Mouse (Mus musculus) embryo, embryonic 11.5 days (tissue): ENCODE results near the gene Paqr7.

Experiments
- DNase-seq: peaks from one replicate; pipeline ENCODE4 v3.0.0-alpha.2; 2012; ENCODE audit warnings: low read depth, low spot score

The Paqr7 gene

DNA sequence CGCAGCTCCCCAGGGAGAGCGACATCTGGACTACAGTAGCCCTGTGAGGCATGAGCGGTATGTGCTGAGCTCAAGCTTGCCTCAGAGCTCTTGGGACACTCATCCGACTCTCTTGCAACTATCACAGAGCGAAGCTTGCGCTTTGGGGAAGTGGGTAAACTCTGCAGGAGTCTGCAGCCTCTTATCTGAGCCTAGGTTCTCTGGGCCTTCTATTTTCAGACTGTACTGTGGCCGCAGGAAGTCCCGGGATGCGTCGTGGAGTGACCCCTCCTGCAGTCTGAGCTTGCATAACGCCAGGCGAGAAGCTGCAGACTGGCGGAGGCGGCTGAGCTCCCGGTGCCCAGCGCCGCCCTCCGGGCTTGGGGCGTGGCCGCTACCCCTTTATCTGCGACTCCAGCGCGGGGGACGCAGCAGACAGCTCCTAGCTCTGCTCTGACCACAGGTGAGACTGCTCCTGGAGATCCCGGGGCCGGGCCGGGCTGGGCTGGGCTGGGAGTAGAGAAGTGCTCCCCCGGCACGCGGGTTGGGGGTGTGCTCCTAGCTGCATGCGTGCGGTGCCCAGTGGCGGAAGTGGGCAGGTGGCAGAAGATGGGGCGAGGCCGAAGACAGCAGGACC is at the start of gene Paqr7:
Paqr7 (plus strand) TSS at position 103 of the 616 bp plus-strand sequence.
- no peak for DNase-seq

DNA sequence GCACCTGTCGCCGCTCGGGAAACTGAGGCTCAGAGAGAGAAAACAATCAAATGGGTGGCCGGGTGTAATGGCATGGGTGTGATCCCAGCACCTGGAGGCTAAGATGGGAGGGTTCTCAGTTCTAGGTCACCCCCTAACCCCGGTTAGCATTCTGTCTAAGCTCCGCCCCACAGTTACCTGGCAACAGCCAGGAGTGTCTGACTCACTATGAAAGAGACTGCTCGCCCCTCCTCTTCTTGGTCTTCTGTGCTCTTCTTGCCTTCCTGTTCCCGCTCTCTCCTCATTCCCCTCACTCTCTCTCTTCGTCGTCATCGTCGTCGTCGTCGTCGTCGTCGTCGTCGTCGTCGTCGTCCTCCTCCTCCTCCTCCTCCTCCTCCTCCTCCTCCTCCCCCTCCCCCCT is 48.5 kb upstream of the Paqr7 start:
- no peak for DNase-seq

DNA sequence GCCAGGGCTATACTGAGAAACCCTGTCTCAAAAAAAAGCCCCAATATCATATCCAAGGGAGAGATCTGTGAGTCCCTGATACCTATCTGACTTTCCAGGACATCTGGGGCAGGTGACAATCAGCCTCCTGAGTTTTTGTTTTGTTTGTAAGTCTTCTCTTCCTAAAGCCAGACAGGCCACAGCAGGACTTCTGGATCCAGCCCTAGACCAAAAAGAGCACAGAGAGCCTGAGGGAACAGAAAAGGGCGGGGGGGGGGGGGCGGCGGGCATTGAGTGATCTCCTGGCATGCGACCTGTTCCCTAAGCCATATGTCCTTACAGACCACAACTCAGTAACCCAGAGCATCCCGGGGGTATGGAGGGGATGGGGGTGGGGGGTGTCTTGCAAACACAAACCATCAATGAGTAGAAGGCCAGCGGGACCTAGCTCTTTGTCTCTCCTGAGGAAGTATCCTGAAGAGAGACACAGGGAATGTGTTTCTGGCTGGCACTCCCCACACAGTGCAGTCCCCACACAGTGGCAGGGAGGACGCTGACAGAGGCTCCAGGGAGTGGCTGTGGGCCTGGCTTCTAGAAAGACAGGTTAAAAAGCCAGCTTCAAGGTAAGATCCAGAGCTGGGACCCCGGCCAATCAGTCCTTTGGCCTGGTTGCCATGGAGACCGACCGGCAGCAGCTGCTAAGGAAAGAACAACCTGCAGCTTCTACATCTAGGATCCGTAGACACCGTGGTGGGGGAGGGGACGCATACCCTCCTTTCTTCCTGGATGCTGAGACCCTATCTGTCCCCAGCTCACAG is 46.7 kb upstream of the Paqr7 start:
- no peak for DNase-seq

DNA sequence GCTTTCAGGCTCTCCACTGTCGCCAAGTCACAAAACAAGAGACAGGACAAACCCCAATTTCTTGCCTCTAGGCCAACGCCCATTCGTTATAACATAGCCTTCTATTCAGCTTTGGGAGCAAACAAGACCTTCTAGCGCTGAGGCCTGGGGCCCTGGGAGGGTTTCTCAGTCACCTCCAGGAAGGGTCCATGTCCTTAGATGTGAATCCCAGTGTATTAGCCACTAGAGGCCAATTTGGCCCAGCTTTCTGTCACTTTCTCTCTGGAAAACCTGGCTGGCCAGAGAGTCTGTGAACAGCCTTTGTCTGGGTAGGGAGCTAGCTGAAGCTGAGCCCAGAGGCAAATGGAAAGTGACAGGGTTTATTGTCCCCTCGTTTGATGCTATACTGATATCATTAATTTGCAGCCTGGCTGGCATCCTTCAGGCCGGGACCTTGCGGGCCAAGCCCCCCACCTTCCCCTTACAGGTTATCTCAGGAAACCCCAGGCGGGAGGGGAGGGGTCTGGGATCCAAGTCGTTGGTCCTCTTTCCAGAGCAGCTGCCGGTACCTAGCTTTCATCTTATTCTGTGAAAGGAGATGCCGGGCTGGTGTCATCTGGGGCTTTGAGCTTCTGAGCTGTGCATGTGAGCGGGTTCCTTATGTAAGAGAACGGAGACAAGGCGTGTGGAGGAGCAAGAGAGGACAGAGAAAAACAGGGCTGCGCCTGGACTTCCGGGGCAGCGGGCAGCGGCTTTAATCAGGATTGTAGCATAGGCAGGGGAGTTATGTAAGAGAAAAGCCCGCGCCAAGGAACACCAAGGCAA is 45.9 kb upstream of the Paqr7 start:
- no peak for DNase-seq

DNA sequence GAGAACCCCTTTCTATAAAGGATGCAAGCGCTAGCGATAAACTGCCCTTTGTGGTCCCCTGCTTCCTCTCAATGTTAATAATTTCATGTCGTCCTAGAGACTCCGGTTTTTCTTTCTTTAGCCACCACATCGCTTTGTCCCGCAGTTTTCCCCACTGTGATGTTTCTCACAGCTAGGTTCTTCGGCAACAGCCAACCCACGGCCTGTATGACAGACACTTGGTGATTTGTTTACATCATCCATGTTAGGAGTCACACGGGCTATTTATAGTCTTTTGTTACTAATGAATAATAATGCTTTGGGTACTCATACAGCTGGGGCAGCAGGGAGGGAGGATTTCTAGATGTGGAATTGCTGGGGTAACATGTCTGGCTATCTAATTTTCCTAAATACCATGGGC is 45.0 kb upstream of the Paqr7 start:
- no peak for DNase-seq

DNA sequence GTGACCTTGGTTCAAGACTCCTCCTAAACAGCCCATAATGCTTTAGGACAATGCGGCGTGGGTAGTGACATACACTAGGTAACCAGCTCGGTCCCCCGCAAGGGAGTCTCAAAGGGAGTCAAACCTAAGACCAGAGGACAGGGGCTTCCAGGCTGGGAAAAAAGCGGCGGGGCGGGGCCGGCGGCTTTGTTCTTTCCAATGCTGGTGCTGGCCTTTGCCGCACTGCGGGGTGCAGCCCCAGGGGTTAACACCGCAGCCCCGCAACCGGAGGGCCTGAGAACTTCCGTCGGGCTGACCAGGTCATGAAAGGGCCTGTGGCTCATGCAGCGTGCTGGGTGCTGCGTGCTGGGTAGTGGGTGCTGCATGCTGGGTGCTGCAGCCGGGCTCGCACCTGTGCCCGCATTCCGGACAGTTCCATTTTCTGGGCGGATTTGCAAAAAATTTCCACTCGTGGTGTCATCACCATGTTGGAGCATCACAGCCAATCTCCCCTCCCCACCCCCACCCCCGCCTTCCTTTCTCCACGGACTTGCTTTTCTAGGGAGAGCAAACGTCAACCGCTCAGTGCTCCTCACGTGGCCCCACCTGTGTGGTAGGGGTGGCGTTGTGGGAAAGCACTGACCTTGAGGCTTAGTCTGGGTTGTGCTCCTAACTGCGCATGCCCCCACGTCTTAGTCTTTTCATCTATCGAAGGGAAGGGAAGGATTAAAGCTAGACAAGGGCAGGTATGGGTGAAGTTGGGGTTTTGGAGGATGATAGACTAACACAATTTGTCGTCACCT is 42.7 kb upstream of the Paqr7 start:
- DNase-seq: no peak

DNA sequence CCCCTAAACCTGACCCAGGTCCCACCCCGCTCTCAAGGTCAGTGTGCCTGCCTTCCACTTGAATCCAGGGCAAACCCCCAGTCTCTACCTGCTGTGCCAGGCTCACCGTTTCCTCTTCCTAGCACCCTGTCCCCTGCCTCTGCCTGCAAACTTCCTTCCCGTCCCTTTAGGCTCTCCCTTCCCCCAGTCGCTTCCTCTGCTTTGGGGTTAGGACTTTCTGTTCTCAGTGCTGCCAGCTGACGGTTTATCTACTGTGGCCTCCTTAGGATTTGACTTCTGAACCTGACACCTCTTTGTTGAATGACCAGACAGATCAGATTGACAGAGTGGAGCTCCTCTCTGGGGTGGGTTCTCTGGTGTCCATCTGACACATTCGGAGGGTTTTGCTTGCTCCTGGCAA is 41.2 kb upstream of the Paqr7 start:
- no peak for DNase-seq

DNA sequence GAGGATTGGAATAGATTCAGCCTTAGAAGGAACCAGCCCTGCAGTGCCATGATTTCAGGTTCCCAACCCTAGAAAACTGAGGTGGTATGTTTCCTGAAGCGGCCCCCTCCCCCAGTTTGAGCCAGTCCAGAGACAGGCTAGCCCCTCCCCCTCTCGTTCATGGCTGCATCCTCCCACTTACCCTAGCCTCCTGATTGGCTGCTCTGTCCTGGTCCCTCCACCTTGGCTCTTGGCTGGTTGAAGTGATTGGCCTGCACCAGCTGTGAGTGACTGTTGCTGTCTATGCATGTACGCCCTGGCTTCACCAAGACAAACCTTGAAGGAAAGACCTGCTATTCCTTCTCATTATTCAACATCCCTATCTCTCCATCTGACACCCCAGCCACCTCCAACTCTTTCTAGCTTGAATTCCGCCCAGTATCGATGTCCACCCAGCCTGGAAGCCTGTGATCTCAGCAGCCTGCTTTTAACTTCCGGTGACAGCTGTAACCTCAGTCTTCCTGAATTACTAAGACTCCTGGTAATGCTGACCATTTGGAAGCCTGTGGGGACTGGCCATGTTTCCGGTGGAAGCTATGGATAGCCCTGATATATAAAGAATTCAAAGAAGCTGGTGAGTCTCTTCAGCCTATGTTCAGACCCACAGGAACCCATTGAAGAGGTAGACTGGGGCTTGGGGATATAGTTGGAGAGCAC is 39.2 kb upstream of the Paqr7 start:
- no peak for DNase-seq

DNA sequence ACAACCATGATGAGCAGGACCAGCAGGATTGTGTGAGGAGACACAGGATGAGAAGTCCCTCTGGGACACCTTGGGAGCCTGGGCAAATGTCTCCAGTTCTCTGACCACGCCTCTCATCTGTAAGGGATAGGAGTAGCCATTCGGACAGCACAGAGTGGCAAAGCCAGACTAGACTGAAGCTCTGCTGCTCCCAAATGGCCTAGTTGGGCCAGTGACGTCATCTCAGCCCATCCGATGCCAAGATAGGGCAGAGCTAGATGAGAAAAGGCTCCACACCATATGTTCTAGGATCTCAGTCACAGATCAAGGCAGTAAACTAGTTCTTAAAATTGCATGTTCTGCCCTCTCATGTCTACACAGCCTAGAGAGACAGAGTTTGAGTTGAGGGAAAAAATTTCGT is 37.6 kb upstream of the Paqr7 start:
- DNase-seq: no peak

DNA sequence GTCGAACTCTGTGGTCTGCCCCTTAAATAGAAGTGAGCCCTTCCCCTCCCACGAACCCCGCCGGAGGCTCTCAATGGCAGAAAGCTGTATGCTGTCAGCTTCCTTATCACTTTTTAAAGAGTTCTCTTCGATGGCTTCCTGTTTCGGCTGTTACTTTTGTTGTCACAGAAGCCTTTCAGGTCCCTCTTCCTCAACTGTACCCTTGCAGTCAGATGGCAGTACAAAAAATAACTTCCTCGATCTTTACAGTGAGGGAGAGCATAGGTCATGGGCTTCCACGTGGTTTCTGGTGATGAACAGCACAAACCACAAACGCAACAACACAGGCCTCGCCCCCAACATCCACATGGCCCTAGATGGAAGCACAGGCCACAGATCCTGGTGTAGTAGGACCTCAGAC is 36.2 kb upstream of the Paqr7 start:
- no peak for DNase-seq

DNA sequence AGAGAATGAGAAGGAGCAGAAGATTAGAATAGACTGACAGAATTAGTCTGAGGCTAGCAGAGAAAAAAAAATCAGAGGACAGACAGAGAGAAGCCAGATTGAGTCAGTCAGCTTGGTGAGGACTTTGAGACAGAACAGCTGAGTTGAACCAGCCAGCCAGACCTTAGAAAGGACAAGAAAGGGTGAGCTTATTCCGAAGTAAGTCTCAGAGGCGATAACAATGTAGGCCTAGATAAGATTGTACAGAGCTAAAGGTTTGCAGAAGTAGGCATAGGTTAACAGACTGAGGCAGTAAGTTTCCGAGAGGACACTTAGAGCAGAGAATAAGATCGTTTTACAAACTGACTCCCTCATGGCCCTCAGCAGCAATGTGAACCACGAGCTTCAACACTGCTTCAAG is 35.2 kb upstream of the Paqr7 start:
- DNase-seq: no peak

DNA sequence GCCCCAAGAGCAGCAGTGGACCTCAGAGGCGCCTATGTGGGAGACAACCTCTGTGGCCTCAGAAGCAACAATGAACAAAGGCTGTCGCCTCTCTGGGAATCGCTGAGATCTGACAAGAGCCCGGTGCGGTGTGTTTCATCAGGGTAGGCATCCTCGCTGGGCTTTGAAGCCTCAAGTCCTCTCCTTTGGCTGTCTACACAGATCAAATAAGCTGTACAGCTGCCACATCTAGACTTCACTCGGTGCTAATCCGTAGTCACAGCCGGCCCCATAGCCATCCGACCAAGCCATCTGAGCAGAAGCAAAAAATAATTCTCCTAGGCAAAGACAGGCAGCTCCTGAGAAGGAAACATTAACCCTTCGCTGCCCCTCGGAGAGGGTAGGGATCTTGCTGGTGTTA is 30.7 kb upstream of the Paqr7 start:
- no peak for DNase-seq

DNA sequence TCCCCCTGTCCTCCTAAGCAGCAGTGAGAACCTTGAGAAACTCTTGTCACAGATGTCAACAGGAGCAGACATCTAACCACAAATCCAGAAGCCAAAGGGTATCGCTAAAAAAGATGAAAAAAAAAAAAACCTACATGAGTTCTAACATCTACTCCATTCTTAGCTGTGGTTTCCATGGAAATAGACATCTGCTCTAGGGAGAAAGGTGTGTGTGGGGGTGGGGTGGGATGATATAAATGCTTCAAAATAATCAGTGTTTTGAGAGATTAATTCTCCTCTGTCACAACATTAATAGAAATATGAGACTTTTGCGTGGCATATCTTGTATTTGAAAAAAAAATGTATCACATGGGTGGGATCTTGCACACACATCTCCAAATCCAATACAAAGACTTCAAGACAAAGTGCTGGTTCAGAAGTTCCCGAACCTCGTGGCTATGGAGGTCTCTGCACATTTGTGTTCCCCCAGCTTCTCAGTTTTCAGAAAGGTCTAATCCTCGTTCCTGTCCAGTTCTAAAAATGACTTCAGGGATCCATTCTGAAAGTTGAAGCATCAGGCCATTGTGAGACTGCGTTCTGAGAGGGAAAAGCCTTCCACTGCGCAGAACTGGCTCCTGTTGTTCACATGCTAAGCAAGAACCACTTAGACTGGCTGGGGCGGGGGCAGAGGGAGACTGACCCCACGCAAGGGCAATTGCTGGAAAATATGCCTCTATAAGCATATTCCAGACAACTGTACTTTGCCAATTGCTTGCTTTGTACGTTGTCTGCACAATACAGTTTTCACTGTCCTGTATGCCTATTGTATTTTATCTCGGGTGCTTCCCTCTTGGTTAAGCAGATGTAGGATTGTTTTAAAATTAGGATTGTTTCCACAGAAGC is 29.9 kb upstream of the Paqr7 start:
- no peak for DNase-seq

DNA sequence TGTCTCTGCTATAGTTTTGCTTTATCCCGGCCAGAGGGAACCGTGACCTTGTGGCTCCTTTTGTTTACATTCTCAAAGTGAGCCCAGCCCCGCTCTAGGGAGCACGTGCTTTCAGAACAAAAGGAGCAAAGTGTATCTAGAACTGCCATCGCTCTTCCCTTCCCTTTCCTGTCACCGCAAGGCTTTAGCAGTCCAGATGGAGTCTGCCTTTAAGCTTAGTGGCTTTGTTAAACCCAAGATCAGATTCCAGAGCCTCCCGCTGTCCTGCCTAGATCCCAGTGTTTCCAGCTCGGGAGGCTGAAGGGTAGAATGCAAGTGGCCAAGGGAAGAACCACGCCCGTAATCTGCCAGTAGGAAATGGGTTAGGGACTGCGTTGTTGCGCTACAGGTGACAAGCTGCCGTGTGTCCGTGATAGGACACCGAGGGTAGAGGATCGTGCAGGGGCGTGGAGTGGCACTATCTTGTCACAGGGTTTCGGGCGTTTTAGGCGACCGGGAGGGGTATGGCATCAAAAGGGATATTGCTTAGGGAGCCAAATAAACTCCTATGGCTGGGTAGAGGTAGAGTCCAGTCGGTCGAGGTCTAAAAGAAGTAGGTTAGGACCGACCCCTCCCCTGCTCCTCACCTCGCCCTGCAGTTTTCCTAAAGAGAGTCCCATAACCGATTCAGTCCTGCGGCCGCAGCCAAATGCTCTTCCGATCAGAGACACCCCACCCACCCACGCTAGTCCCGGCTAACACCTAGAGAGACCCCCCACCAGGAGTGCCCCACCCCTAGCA is 28.9 kb upstream of the Paqr7 start:
- no peak for DNase-seq

DNA sequence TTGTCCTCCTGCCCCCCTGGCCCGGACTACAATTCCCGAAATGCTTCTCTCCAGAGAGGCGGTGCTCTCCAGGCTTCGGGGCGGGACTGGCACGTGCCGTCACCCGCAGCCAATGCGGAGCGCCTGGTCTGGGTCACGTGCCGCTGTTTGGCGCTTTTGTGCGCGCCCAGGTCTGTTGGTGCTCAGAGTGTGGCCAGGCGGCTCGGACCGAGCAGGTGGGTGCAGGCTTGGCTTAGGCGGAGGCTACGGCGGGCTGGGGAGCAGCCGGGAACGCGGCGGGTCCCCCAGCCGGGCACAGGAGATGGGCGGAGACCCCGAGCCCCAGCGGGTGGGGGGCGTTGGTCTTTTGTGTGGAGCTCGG is 28.3 kb upstream of the Paqr7 start, which contains the start of gene Stmn1:
Stmn1 (plus strand) TSS at position 106 of the 361 bp plus-strand sequence.
- peak; percentile 89 for DNase-seq

DNA sequence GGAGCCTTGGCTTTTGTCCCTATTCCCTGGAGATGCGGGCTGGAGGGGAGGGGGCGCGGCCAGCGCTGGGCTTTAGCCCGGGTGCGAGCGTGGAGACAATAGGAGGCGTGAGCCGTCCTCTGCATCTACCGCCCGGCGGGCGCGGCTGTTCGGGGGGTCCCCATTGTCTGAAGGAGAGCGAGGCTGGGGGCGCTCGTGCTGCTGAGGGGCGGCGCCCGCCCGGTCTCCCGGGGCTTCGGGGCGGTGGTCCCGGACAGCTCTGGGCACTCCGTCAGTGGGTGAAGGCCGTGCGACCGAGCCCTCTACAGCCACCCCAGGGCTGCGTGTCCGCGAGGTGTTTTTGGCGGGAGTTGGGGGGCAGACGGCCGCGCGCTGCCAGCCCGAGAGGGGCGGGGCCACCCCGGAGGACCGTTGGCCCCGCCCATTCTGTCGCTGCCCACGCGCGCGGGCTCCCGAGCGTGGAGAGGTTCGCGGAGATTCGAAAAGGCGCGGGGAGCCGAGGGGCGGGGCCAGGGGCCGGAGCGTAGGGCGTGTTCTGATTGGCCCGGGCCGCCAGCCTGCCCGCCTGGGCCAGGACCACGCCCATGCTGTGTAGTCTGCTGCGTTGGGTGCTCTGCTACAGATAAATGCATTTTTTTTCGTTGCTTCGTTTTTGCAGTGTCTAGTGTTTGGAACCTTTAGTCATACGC is 27.8 kb upstream of the Paqr7 start:
- peak; percentile 89 for DNase-seq

DNA sequence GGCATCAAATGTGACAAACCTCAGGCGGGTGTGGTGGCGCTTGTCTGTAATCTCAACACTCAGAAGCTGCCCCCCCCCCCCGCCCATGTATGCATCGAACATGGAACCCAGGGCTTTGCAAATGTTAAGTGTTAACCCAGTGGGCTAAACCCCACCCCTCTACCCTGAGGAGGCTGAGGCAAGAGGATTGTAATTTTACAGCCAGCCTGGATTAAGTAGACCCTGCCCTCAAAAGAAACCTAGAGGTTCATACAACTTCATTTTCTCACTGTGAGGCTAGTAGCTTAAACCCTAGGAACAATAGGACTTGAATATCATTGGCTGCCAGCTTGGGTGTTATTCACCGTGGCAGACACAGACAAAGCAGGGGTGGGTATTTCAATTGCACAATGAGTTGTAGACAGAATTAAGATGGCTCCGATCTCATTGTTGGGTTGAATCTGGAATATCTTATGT is 27.1 kb upstream of the Paqr7 start:
- no peak for DNase-seq

DNA sequence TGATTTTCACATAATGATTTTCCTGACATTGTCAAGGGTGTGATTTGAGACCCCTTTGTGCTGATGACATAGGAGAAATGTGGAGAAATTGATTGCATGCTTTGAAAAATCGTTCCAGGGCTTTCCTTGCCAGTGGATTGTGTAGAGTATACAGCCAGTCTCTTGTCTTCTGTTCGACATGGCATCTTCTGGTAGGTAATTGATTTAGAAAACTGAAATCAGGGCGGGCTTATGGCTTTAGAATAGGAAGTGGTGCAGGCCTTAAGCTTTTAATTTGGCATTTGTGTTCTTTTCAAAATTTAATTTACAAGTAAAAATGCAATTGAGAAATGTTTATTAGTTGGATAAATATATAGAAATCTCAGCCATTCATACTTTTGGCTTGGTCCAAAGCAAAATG is 26.5 kb upstream of the Paqr7 start:
- DNase-seq: no peak

DNA sequence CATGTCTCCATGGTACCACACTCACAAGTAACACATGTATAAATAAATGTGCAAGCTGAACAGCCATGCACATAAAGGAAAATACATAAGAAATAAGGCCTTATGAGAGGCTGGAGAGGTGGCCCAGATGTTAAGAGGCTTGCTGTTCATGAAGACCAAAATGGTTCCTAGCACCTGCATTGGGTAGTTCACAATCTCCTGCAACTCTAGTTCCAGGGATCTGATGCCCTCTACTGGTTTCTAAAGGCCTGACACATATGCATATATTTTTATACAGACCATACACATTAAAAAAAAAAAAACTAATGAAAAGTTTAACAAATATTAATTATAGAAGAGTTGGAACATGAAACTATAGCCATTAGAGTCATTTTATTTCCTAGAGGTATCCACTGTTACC is 25.0 kb upstream of the Paqr7 start:
- DNase-seq: no peak
